Mouse (Mus musculus) myocyte (in vitro differentiated cells): Measurements from ENCODE around the gene Atrnl1.

Source experiments
- MYOD1 ChIP-seq, 3 experiments: IDR thresholded peaks; one replicate each; pipeline ENCODE4 v1.6.1; 2011; ENCODE audit warnings: control low read depth in 2 of 3, low read depth in 2 of 3, mild to moderate bottlenecking in 2 of 3, moderate library complexity in 1 of 3; ENCODE audit not compliant: insufficient read length in 2 of 3, control insufficient read depth in 1 of 3
- POLR2A ChIP-seq: IDR thresholded peaks from one replicate; pipeline ENCODE4 v1.6.1; 2011; ENCODE audit warnings: low read depth, mild to moderate bottlenecking, control low read depth, moderate library complexity; ENCODE audit not compliant: insufficient read length
- REST ChIP-seq: IDR thresholded peaks from one replicate; pipeline ENCODE4 v1.6.1; 2011; ENCODE audit warnings: mild to moderate bottlenecking, control low read depth, moderate library complexity; ENCODE audit not compliant: insufficient read depth, insufficient read length
- TCF12 ChIP-seq: IDR thresholded peaks from one replicate; pipeline ENCODE4 v1.6.1; 2011; ENCODE audit warnings: mild to moderate bottlenecking, control low read depth; ENCODE audit not compliant: poor library complexity, insufficient read depth, severe bottlenecking
- USF1 ChIP-seq: IDR thresholded peaks from one replicate; pipeline ENCODE4 v1.6.1; 2011; ENCODE audit warnings: low read depth, mild to moderate bottlenecking, control low read depth, moderate library complexity

- no peak for TF ChIP-seq POLR2A
- no peak for TF ChIP-seq USF1
- no peak for TF ChIP-seq TCF12
- no peak for TF ChIP-seq REST
- TF ChIP-seq MYOD1 (IDR thresholded peaks at IDR 0.05; ENCODE audit: control insufficient read depth in 1 of 3, insufficient read length in 2 of 3, low read depth in 2 of 3) = no peak
Observed at GRCm38 (mm10) chr19:57782366-57783089, 171.7 kb downstream of the Atrnl1 start.
